Mouse (Mus musculus): Measurements from ENCODE around the gene Kcnk2. TPM values are rescaled to one million over a fixed set of nuclear protein-coding genes. Genes with fewer than 3 reads are reported as not detected.

The Kcnk2 gene
- polyA plus RNA-seq, 1 experiment = 5.8 TPM

- Histone ChIP-seq H3K4me3 (ENCODE audit: control insufficient read depth, low read depth, low read length) (no peak overlapping the region), H3K27ac (ENCODE audit: control insufficient read depth, insufficient read depth, low read depth, low read length) (no peak overlapping the region), H3K27me3 (ENCODE audit: control insufficient read depth, insufficient read depth, low read length) (no peaks in the 10 kb centered on the region), H3K4me1 (ENCODE audit: control insufficient read depth, insufficient read depth, low read length) (no peaks in the 10 kb centered on the region), H3K36me3 (ENCODE audit: control insufficient read depth, insufficient read depth, low read length) (no peaks in the 10 kb centered on the region)
- TF ChIP-seq POLR2A (IDR thresholded peaks at IDR 0.05; ENCODE audit: control insufficient read depth, low read depth, low read length) (no peak), CTCF (IDR thresholded peaks at IDR 0.05; ENCODE audit: control insufficient read depth, insufficient read depth, insufficient replicate concordance, low read depth, low read length) (no peak)
These were observed 214.2 kb downstream of the Kcnk2 start for GRCm38 (mm10) chr1:189187737-189188390.

- Histone ChIP-seq H3K27me3 (ENCODE audit: control insufficient read depth, insufficient read depth, low read length) (no peaks in the 10 kb centered on the region), H3K4me1 (ENCODE audit: control insufficient read depth, insufficient read depth, low read length) (no peaks in the 10 kb centered on the region), H3K27ac (ENCODE audit: control insufficient read depth, insufficient read depth, low read depth, low read length) (0 out of 2 replicates have a peak overlapping the region, but pooled peaks have one; percentile 21), H3K36me3 (ENCODE audit: control insufficient read depth, insufficient read depth, low read length) (no peaks in the 10 kb centered on the region), H3K4me3 (ENCODE audit: control insufficient read depth, low read depth, low read length) (no peak overlapping the region)
- TF ChIP-seq CTCF (IDR thresholded peaks at IDR 0.05; ENCODE audit: control insufficient read depth, insufficient read depth, insufficient replicate concordance, low read depth, low read length) = no peak
- TF ChIP-seq POLR2A (IDR thresholded peaks at IDR 0.05; ENCODE audit: control insufficient read depth, low read depth, low read length) = no peak
These were observed 216.8 kb downstream of the Kcnk2 start for GRCm38 (mm10) chr1:189185206-189185750.

- no peak for TF ChIP-seq CTCF (IDR thresholded peaks at IDR 0.05; ENCODE audit: control insufficient read depth, insufficient read depth, insufficient replicate concordance, low read depth, low read length)
- TF ChIP-seq POLR2A (IDR thresholded peaks at IDR 0.05; ENCODE audit: control insufficient read depth, low read depth, low read length) = no peak
- H3K4me3 ChIP-seq (ENCODE audit: control insufficient read depth, low read depth, low read length) = no peak overlapping the region
- H3K4me1 ChIP-seq (ENCODE audit: control insufficient read depth, insufficient read depth, low read length) = no peaks in the 10 kb centered on the region
- no peaks in the 10 kb centered on the region for H3K36me3 ChIP-seq (ENCODE audit: control insufficient read depth, insufficient read depth, low read length)
- no peak overlapping the region for H3K27ac ChIP-seq (ENCODE audit: control insufficient read depth, insufficient read depth, low read depth, low read length)
- no peaks in the 10 kb centered on the region for H3K27me3 ChIP-seq (ENCODE audit: control insufficient read depth, insufficient read depth, low read length)
These were observed 224.3 kb downstream of the Kcnk2 start for GRCm38 (mm10) chr1:189177746-189178145.

GRCm38 (mm10) chr1:189173479-189173878 lies 228.6 kb downstream of the Kcnk2 start:
- Histone ChIP-seq H3K27me3 (ENCODE audit: control insufficient read depth, insufficient read depth, low read length) (no peaks in the 10 kb centered on the region), H3K4me1 (ENCODE audit: control insufficient read depth, insufficient read depth, low read length) (no peaks in the 10 kb centered on the region), H3K27ac (ENCODE audit: control insufficient read depth, insufficient read depth, low read depth, low read length) (no peak overlapping the region), H3K4me3 (ENCODE audit: control insufficient read depth, low read depth, low read length) (no peak overlapping the region), H3K36me3 (ENCODE audit: control insufficient read depth, insufficient read depth, low read length) (no peaks in the 10 kb centered on the region)
- TF ChIP-seq CTCF (IDR thresholded peaks at IDR 0.05; ENCODE audit: control insufficient read depth, insufficient read depth, insufficient replicate concordance, low read depth, low read length) = no peak
- no peak for TF ChIP-seq POLR2A (IDR thresholded peaks at IDR 0.05; ENCODE audit: control insufficient read depth, low read depth, low read length)

GRCm38 (mm10) chr1:189171138-189171537 lies 230.9 kb downstream of the Kcnk2 start:
- no peak for TF ChIP-seq POLR2A (IDR thresholded peaks at IDR 0.05; ENCODE audit: control insufficient read depth, low read depth, low read length)
- TF ChIP-seq CTCF (IDR thresholded peaks at IDR 0.05; ENCODE audit: control insufficient read depth, insufficient read depth, insufficient replicate concordance, low read depth, low read length) = no peak
- H3K36me3 ChIP-seq (ENCODE audit: control insufficient read depth, insufficient read depth, low read length) = no peaks in the 10 kb centered on the region
- no peak overlapping the region for H3K4me3 ChIP-seq (ENCODE audit: control insufficient read depth, low read depth, low read length)
- no peaks in the 10 kb centered on the region for H3K4me1 ChIP-seq (ENCODE audit: control insufficient read depth, insufficient read depth, low read length)
- no peaks in the 10 kb centered on the region for H3K27me3 ChIP-seq (ENCODE audit: control insufficient read depth, insufficient read depth, low read length)
- H3K27ac ChIP-seq (ENCODE audit: control insufficient read depth, insufficient read depth, low read depth, low read length) = no peak overlapping the region

- Histone ChIP-seq H3K4me3 (ENCODE audit: control insufficient read depth, low read depth, low read length) (no peak overlapping the region), H3K27me3 (ENCODE audit: control insufficient read depth, insufficient read depth, low read length) (no peaks in the 10 kb centered on the region), H3K36me3 (ENCODE audit: control insufficient read depth, insufficient read depth, low read length) (no peaks in the 10 kb centered on the region), H3K4me1 (ENCODE audit: control insufficient read depth, insufficient read depth, low read length) (no peaks in the 10 kb centered on the region), H3K27ac (ENCODE audit: control insufficient read depth, insufficient read depth, low read depth, low read length) (no peak overlapping the region)
- TF ChIP-seq POLR2A (IDR thresholded peaks at IDR 0.05; ENCODE audit: control insufficient read depth, low read depth, low read length) (no peak), CTCF (IDR thresholded peaks at IDR 0.05; ENCODE audit: control insufficient read depth, insufficient read depth, insufficient replicate concordance, low read depth, low read length) (no peak)
These were observed 236.3 kb downstream of the Kcnk2 start for GRCm38 (mm10) chr1:189165756-189166155.

GRCm38 (mm10) chr1:189165141-189165540 lies 236.9 kb downstream of the Kcnk2 start:
- H3K4me3 ChIP-seq (ENCODE audit: control insufficient read depth, low read depth, low read length) = no peak overlapping the region

More at GRCm38 (mm10) chr1:189165141-189165540, 236.9 kb downstream of the Kcnk2 start:
- no peak overlapping the region for H3K27ac ChIP-seq (ENCODE audit: control insufficient read depth, insufficient read depth, low read depth, low read length)
- H3K4me1 ChIP-seq (ENCODE audit: control insufficient read depth, insufficient read depth, low read length) = no peaks in the 10 kb centered on the region
- no peaks in the 10 kb centered on the region for H3K36me3 ChIP-seq (ENCODE audit: control insufficient read depth, insufficient read depth, low read length)
- TF ChIP-seq POLR2A (IDR thresholded peaks at IDR 0.05; ENCODE audit: control insufficient read depth, low read depth, low read length) (no peak), CTCF (IDR thresholded peaks at IDR 0.05; ENCODE audit: control insufficient read depth, insufficient read depth, insufficient replicate concordance, low read depth, low read length) (no peak)
- no peaks in the 10 kb centered on the region for H3K27me3 ChIP-seq (ENCODE audit: control insufficient read depth, insufficient read depth, low read length)
